Mouse (Mus musculus) intestine, embryonic 14.5 days (tissue): ENCODE results near the gene Cmtm1. TPM values are rescaled to one million over a fixed set of nuclear protein-coding genes. Genes with fewer than 3 reads are reported as not detected.
A peak's percentile ranks its signal among the peaks of the same experiment; 100 is the strongest.

Source experiments
- ATAC-seq: fragments of 200-750 bp; cut with Nextera tagmentation; replicated peaks from 2 replicates; pipeline ENCODE4 v1.8.0; 2017; ENCODE audit warnings: low read depth, moderate number of reproducible peaks, moderate TSS enrichment, moderate library complexity; ENCODE audit not compliant: low FRiP score, low TSS enrichment
- DNase-seq: peaks from one replicate; pipeline ENCODE4 v3.0.0-alpha.2; 2018; ENCODE audit warnings: low spot score
- H3K27ac ChIP-seq: fragments of 300-500 bp; sonication (generic); 2 replicates; pipeline ENCODE4 v1.5.1; 2014; ENCODE audit warnings: low read depth, mild to moderate bottlenecking, control low read depth
- H3K27me3 ChIP-seq: fragments of 300-500 bp; sonication (generic); replicated peaks from 2 replicates; pipeline ENCODE4 v1.6.1; 2014; ENCODE audit warnings: low read length, control low read depth; ENCODE audit not compliant: control insufficient read depth, insufficient read depth
- H3K36me3 ChIP-seq: fragments of 300-500 bp; sonication (generic); 2 replicates; pipeline ENCODE4 v1.6.1; 2014; ENCODE audit warnings: low read length, control low read depth; ENCODE audit not compliant: control insufficient read depth, insufficient read depth
- H3K4me1 ChIP-seq: fragments of 300-500 bp; sonication (generic); replicated peaks from 2 replicates; pipeline ENCODE4 v1.6.1; 2014; ENCODE audit warnings: low read length, control low read depth, mixed read lengths; ENCODE audit not compliant: control insufficient read depth, insufficient read depth
- H3K4me2 ChIP-seq: fragments of 300-500 bp; sonication (generic); 2 replicates; pipeline ENCODE4 v1.6.1; 2014; ENCODE audit warnings: low read length
- H3K4me3 ChIP-seq: fragments of 300-500 bp; sonication (generic); 2 replicates; pipeline ENCODE4 v1.5.1; 2014; ENCODE audit warnings: low read depth, low read length, control low read depth, mixed read lengths
- H3K9ac ChIP-seq: fragments of 300-500 bp; sonication (generic); 2 replicates; pipeline ENCODE4 v1.6.1; 2014; ENCODE audit warnings: mild to moderate bottlenecking, low read length
- H3K9me3 ChIP-seq: fragments of 300-500 bp; sonication (generic); 2 replicates; pipeline ENCODE4 v1.6.1; 2016; ENCODE audit warnings: low read length, control low read depth; ENCODE audit not compliant: control insufficient read depth
- WGBS: fragments of 180-500 bp; shearing (Covaris S2); extraction: QIAGEN DNeasy Blood & Tissue Kit; methylation state at CpG from one replicate; pipeline ENCODE4 v1.1.7; 2014; 5-methylcytosine and 5-hydroxymethylcytosine counted together
- polyA plus RNA-seq: library from polyadenylated mRNA; unstranded; fragments of >200 nt; fragmentation: Nextera tagmentation; extraction: Ambion mirVana; gene quantifications from 2 replicates; pipeline ENCODE4 v1.2.1, GENCODE M21; 2014

The Cmtm1 gene
- polyA plus RNA-seq, 1 experiment from 2014 or later: not detected

- H3K4me1 ChIP-seq: peaks cover 19% of the 10 kb centered on the region
- WGBS: 71% methylated on average over 5 of the region's 5 CpGs
- H3K9ac ChIP-seq: no peak overlapping the region
- no peaks in the 10 kb centered on the region for H3K27me3 ChIP-seq
- ATAC-seq (no peak), DNase-seq (no peak)
- no peak overlapping the region for H3K4me3 ChIP-seq
- no peaks in the 10 kb centered on the region for H3K9me3 ChIP-seq
- peaks cover 44% of the 10 kb centered on the region for H3K36me3 ChIP-seq
- 0 out of 2 replicates have a peak overlapping the region, but pooled peaks have one; percentile 0 for H3K4me2 ChIP-seq
- H3K27ac ChIP-seq: no peak overlapping the region
Measured at GRCm38 (mm10) chr8:104342426-104342825, 32.5 kb upstream of the Cmtm1 start.

GRCm38 (mm10) chr8:104341678-104342077, 31.7 kb upstream of the Cmtm1 start:
- no peaks in the 10 kb centered on the region for H3K27me3 ChIP-seq
- peaks cover 19% of the 10 kb centered on the region for H3K4me1 ChIP-seq
- ATAC-seq (no peak), DNase-seq (peak; percentile 59)
- H3K9ac ChIP-seq: peak overlapping the region; percentile 92; the same call in 1 of the 2 replicates
- WGBS: 42% methylated on average over 6 of the region's 6 CpGs
- no peaks in the 10 kb centered on the region for H3K9me3 ChIP-seq
- H3K36me3 ChIP-seq: peaks cover 36% of the 10 kb centered on the region
- peak overlapping the region; percentile 73 for H3K4me3 ChIP-seq
- peak overlapping the region; percentile 91 for H3K27ac ChIP-seq
- peak overlapping the region; percentile 66 for H3K4me2 ChIP-seq

DNA sequence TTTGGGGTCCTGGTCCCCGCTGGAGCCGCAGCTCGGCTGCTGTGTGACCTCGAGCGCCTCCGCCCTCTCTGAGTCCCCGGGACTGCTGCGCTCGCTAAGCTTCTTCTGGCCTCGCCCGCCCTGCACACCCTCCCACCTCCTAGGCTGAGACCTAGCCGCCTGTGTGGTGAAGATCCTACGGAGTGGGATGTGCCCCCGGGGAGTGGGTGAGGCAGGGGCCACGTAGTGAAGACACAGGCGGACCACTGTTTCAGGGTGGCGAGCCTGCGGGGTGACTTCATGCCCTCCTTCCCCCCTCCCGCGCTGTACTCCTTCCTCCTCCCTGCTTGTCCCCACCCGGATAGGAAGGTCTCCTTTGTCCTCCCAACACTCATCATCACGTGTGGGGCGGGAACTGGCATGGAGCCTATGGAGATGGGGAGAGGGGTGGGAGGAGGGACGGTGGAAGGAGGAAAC, 31.2 kb upstream of the Cmtm1 start:
- peak overlapping the region; percentile 73 for H3K4me3 ChIP-seq
- peak overlapping the region; percentile 91 for H3K27ac ChIP-seq
- peak overlapping the region; percentile 66 for H3K4me2 ChIP-seq
- H3K9ac ChIP-seq: peak overlapping the region; percentile 92
- H3K4me1 ChIP-seq: peaks cover 19% of the 10 kb centered on the region
- under 1% methylated on average over 24 of the region's 24 CpGs for WGBS
- peak; percentile 89 for DNase-seq
- H3K9me3 ChIP-seq: no peaks in the 10 kb centered on the region
- peaks cover 31% of the 10 kb centered on the region for H3K36me3 ChIP-seq
- no peaks in the 10 kb centered on the region for H3K27me3 ChIP-seq
- peak; percentile 76 for ATAC-seq

DNA sequence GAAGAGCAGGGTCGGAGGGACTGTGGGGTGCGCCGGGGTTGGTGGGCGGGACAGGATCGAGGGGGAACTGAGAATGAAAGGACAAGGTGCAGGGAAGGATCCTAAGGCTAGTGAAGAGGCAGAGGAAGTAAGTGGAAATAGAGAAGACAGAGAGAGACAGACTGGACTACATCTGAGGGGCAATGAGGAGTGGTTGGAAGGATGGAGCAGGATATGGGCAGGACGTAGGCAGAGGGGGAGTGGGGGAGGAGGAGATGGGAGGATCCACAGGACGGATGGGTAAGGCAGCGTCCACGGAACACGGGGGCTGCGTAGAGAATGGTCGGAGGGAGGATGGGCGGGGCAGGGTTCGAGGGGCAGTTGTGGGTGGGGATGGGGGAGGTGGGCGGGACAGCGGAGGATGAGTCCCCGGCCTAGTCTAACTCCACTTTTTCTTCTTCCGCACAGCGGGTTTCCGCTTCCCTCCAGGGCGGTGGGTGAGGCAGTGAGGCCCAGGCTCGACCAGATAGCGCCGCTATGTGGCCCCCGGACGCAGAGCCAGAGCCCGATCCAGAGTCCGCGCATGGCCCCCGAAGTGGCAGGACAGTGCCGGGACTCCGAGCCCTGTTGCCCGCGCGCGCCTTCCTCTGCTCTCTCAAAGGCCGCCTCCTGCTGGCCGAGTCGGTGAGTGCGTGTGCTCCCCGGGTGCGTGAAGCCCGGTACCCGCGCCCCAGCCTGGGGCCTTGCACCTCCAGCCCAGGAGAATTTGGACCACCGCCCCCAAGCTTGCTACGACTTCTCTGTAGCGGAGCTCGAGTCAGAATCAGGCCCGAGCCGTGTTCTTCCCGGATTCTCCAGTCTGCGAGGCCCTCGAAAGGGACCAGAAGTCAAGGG, 30.5 kb upstream of the Cmtm1 start:
- no peaks in the 10 kb centered on the region for H3K27me3 ChIP-seq
- WGBS: under 1% methylated on average over 54 of the region's 54 CpGs

DNA sequence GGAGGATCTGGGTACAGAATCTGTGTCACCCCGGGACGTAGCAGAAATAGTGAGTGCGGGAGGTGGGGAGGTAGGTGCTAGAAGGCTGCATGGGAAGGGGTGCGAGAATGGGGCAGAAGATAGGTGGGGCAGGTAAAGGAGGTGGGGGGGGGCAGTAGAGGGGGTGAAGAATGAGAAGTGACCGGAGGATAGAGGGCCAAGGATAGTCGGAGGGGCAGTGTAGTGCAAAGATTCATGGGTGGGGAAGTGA, 30.0 kb upstream of the Cmtm1 start:
- no peaks in the 10 kb centered on the region for H3K9me3 ChIP-seq
- H3K9ac ChIP-seq: peak overlapping the region; percentile 92
- peak overlapping the region; percentile 66 for H3K4me2 ChIP-seq
- peaks cover 19% of the 10 kb centered on the region for H3K36me3 ChIP-seq
- peak overlapping the region; percentile 91; the same call in 1 of the 2 replicates for H3K27ac ChIP-seq
- ATAC-seq (no peak), DNase-seq (no peak)
- H3K27me3 ChIP-seq: no peaks in the 10 kb centered on the region
- peaks cover 19% of the 10 kb centered on the region for H3K4me1 ChIP-seq
- peak overlapping the region; percentile 73 for H3K4me3 ChIP-seq
- 0% methylated on average over 6 of the region's 6 CpGs for WGBS

More for the DNA sequence above, 30.5 kb upstream of the Cmtm1 start:
- peaks cover 19% of the 10 kb centered on the region for H3K4me1 ChIP-seq
- ATAC-seq (peak; percentile 81), DNase-seq (no peak)
- H3K27ac ChIP-seq: peak overlapping the region; percentile 91
- peak overlapping the region; percentile 92 for H3K9ac ChIP-seq
- H3K9me3 ChIP-seq: no peaks in the 10 kb centered on the region
- H3K36me3 ChIP-seq: peaks cover 24% of the 10 kb centered on the region
- peak overlapping the region; percentile 66 for H3K4me2 ChIP-seq
- peak overlapping the region; percentile 73 for H3K4me3 ChIP-seq

DNA sequence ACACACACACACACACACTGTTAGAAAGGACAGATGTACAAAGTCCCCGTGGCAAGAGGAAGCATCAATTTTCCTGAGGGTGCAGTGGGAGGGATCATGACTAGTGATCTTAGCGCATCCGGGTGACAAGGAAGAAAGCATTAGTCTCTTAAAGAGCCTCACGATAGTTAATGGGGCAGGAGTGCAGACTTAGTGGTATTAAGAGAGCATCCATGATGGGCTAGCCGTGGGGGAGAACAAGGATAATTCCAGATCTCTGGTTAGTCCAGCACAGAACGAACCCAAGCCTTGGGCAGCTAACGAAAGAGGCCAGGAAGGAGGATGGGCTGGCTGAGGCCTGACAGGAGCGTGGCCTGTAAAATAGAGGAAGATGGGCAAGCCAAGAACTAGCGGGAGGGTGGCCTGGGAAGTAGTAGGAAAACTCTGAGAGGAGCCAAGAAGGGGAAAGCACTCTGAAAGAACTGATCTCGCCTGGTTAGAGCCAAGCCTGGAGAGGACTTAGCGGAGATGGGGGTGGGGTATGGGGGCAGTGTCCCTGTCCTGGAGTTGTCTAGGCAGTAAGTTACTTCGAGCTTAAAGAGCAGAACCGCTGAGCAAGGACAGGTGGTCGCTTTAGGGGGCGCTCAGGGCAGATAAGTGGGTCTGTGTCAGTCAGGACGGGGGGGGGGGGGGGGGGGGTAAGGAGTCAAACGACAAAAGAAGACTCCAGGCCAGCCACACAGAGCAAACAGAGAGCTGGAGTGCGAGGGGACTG, 29.5 kb upstream of the Cmtm1 start, which contains the start of gene Cmtm3:
Cmtm3 (plus strand) TSS at position 182 of the 754 bp plus-strand sequence.
- H3K9ac ChIP-seq: peak within 1 kb of the TSS; percentile 92
- H3K4me2 ChIP-seq: peak within 1 kb of the TSS; percentile 66
- H3K27ac ChIP-seq: peak within 1 kb of the TSS; percentile 91
- no peaks in the 10 kb centered on the region for H3K27me3 ChIP-seq
- H3K4me1 ChIP-seq: peaks cover 19% of the 10 kb centered on the region
- peaks cover 14% of the 10 kb centered on the region for H3K36me3 ChIP-seq
- H3K9me3 ChIP-seq: no peaks in the 10 kb centered on the region
- 15% methylated on average over 16 of the region's 18 CpGs for WGBS
- no peak for DNase-seq
- H3K4me3 ChIP-seq: peak within 1 kb of the TSS; percentile 73
- no peak for ATAC-seq

DNA sequence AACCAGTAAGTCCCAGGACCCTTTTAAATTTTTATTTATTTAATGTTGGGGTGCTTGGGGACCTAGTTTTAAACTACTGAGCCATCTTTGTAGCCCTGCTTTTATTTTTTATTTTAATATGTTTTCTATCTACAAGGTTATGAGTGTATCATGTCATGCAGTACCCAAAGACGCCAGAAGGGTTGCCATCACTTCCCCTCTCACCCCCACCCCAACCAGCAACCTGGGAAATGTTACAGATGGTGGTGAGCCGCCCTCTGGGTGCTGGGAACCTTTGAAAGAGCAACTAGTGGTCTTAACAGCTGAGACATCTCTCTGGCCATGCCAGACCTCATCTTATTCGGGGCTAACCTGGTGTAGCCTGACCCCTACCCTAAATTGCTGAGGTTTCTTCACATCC, 27.9 kb upstream of the Cmtm1 start:
- no peak for ATAC-seq
- H3K27me3 ChIP-seq: no peaks in the 10 kb centered on the region
- no peak overlapping the region for H3K27ac ChIP-seq
- peaks cover 6% of the 10 kb centered on the region; the same call in 1 of the 2 replicates for H3K36me3 ChIP-seq
- WGBS: 47% methylated on average over 3 of the region's 3 CpGs
- peaks cover 14% of the 10 kb centered on the region for H3K4me1 ChIP-seq
- no peak overlapping the region for H3K9ac ChIP-seq
- no peak overlapping the region for H3K4me3 ChIP-seq
- no peak for DNase-seq
- H3K4me2 ChIP-seq: no peak overlapping the region
- H3K9me3 ChIP-seq: no peaks in the 10 kb centered on the region

GRCm38 (mm10) chr8:104336806-104337205, 26.9 kb upstream of the Cmtm1 start:
- Histone ChIP-seq H3K4me3 (no peak overlapping the region), H3K4me2 (no peak overlapping the region), H3K36me3 (no peaks in the 10 kb centered on the region), H3K27ac (no peak overlapping the region), H3K4me1 (peaks cover 12% of the 10 kb centered on the region), H3K9ac (no peak overlapping the region), H3K9me3 (no peaks in the 10 kb centered on the region), H3K27me3 (no peaks in the 10 kb centered on the region)
- ATAC-seq: no peak
- 89% methylated on average over 1 of the region's 1 CpGs for WGBS
- no peak for DNase-seq
